Mouse (Mus musculus) midbrain, embryonic 11.5 days (tissue): ENCODE measurements around the gene Hoxb3. TPM values are rescaled to one million over a fixed set of nuclear protein-coding genes. Genes with fewer than 3 reads are reported as not detected.

ENCODE experiments used
- ATAC-seq: fragments of 200-750 bp; cut with Nextera tagmentation; 2 replicates; pipeline ENCODE4 v1.8.0; 2017; ENCODE audit warnings: moderate TSS enrichment, moderate library complexity; ENCODE audit not compliant: low FRiP score
- DNase-seq: peaks from one replicate; pipeline ENCODE4 v3.0.0; 2015; ENCODE audit warnings: low spot score; ENCODE audit errors: missing footprints
- H3K27ac ChIP-seq: fragments of 300-500 bp; sonication (generic); 2 replicates; pipeline ENCODE4 v1.5.1; 2014; ENCODE audit warnings: low read depth, low read length
- H3K27me3 ChIP-seq: fragments of 300-500 bp; sonication (generic); 2 replicates; pipeline ENCODE4 v1.6.1; 2014; ENCODE audit warnings: mild to moderate bottlenecking, low read length, moderate library complexity, mixed read lengths; ENCODE audit not compliant: control insufficient read depth, insufficient read depth
- H3K36me3 ChIP-seq: fragments of 300-500 bp; sonication (generic); 2 replicates; pipeline ENCODE4 v1.6.1; 2014; ENCODE audit warnings: mild to moderate bottlenecking, low read length, moderate library complexity, mixed read lengths; ENCODE audit not compliant: control insufficient read depth, insufficient read depth
- H3K4me1 ChIP-seq: fragments of 300-500 bp; sonication (generic); 2 replicates; pipeline ENCODE4 v1.6.1; 2014; ENCODE audit warnings: low read length; ENCODE audit not compliant: control insufficient read depth, insufficient read depth
- H3K4me2 ChIP-seq: fragments of 300-500 bp; sonication (generic); 2 replicates; pipeline ENCODE4 v1.6.1; 2014; ENCODE audit warnings: mild to moderate bottlenecking, moderate library complexity
- H3K4me3 ChIP-seq: fragments of 300-500 bp; sonication (generic); 2 replicates; pipeline ENCODE4 v1.5.1; 2014; ENCODE audit warnings: low read depth, low read length
- H3K9ac ChIP-seq: fragments of 300-500 bp; sonication (generic); 2 replicates; pipeline ENCODE4 v1.6.1; 2014; ENCODE audit warnings: low read length
- H3K9me3 ChIP-seq: fragments of 300-500 bp; sonication (generic); 2 replicates; pipeline ENCODE4 v1.6.1; 2016; ENCODE audit warnings: low read length; ENCODE audit not compliant: control insufficient read depth
- WGBS: fragments of 180-500 bp; shearing (Covaris S2); extraction: QIAGEN DNeasy Blood & Tissue Kit; methylation state at CpG from one replicate; pipeline ENCODE4 v1.1.7; 2014; 5-methylcytosine and 5-hydroxymethylcytosine counted together
- polyA plus RNA-seq: library from polyadenylated mRNA; unstranded; fragments of >200 nt; fragmentation: Nextera tagmentation; extraction: Ambion mirVana; gene quantifications from 2 replicates; pipeline ENCODE4 v1.2.1, GENCODE M21; 2014

Hoxb3 gene
- polyA plus RNA-seq, 1 experiment from 2014 or later, result not detected

DNA sequence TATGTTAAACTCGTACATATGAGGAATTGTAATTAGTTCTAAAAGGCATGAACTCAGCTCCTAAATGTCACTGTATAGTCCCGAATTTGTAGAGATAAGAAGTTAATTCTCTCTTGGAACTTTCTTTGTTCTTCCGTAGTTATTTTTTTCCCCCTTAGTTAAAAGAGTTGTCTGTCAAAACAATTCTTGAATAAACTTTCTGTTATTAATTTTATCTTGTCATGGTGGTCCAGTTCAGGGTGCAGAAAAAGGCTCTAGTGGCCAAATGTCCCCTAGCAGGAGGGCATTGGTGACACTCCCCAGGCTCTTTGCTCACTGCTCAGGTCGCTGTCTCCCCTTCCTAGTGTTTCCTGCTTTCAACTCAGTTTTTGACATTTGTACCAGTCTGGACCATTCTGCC is 24.6 kb downstream of the Hoxb3 start:
- no peak overlapping the region for H3K4me3 ChIP-seq
- no peaks in the 10 kb centered on the region for H3K9me3 ChIP-seq
- H3K4me2 ChIP-seq, result no peak overlapping the region
- no peak overlapping the region for H3K9ac ChIP-seq
- no peak overlapping the region for H3K27ac ChIP-seq
- H3K4me1 ChIP-seq, result no peaks in the 10 kb centered on the region
- peaks cover 97% of the 10 kb centered on the region for H3K27me3 ChIP-seq
- no peaks in the 10 kb centered on the region for H3K36me3 ChIP-seq
- ATAC-seq (no peak), DNase-seq (no peak)
- WGBS, result 4% methylated on average over 4 of the region's 4 CpGs

GRCm38 (mm10) chr11:96348141-96348928 is 25.2 kb downstream of the Hoxb3 start:
- no peaks in the 10 kb centered on the region for H3K4me1 ChIP-seq
- DNase-seq (peak; percentile 94), ATAC-seq (no peak)
- WGBS, result 4% methylated on average over 21 of the region's 21 CpGs
- H3K4me2 ChIP-seq, result no peak overlapping the region
- H3K4me3 ChIP-seq, result no peak overlapping the region
- H3K27me3 ChIP-seq, result peaks cover 97% of the 10 kb centered on the region
- H3K9me3 ChIP-seq, result no peaks in the 10 kb centered on the region
- no peak overlapping the region for H3K9ac ChIP-seq
- H3K36me3 ChIP-seq, result no peaks in the 10 kb centered on the region
- no peak overlapping the region for H3K27ac ChIP-seq

DNA sequence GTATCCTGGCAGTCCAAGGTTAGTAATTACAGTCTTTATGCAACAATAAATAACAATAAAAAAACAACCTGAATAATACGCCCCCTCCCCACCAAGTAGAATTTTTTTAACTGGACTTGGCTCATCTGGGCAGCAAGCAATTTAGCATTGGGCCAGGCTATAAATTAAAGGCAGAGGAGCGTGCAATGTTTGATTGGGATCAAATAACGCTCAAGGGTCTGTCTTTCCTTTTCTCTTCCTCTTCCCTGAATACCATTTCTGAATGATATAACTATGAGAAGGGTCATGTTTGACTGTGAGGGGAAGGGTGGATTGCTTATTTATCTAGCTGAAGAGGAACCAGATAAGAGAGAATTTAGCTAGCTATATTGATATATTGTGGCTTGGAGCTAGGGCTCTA is 25.9 kb downstream of the Hoxb3 start:
- ATAC-seq (no peak), DNase-seq (peak; percentile 86)
- H3K27me3 ChIP-seq, result peaks cover 95% of the 10 kb centered on the region
- H3K4me1 ChIP-seq, result no peaks in the 10 kb centered on the region
- H3K4me2 ChIP-seq, result no peak overlapping the region
- no peak overlapping the region for H3K9ac ChIP-seq
- H3K9me3 ChIP-seq, result no peaks in the 10 kb centered on the region
- no peak overlapping the region for H3K27ac ChIP-seq
- H3K4me3 ChIP-seq, result no peak overlapping the region
- no peaks in the 10 kb centered on the region for H3K36me3 ChIP-seq
- WGBS, result 3% methylated on average over 3 of the region's 3 CpGs

- H3K4me3 ChIP-seq, result no peak overlapping the region
- ATAC-seq, result no peak
- H3K9ac ChIP-seq, result no peak overlapping the region
- peak; percentile 93 for DNase-seq
- under 1% methylated on average over 14 of the region's 14 CpGs for WGBS
- H3K27ac ChIP-seq, result no peak overlapping the region
- H3K36me3 ChIP-seq, result no peaks in the 10 kb centered on the region
- H3K9me3 ChIP-seq, result no peaks in the 10 kb centered on the region
- peaks cover 95% of the 10 kb centered on the region for H3K27me3 ChIP-seq
- H3K4me2 ChIP-seq, result no peak overlapping the region
- no peaks in the 10 kb centered on the region for H3K4me1 ChIP-seq
These were observed 26.6 kb downstream of the Hoxb3 start for GRCm38 (mm10) chr11:96349491-96350340.

- no peaks in the 10 kb centered on the region for H3K36me3 ChIP-seq
- no peaks in the 10 kb centered on the region for H3K4me1 ChIP-seq
- no peak for ATAC-seq
- H3K9ac ChIP-seq, result no peak within 1 kb of the TSS
- no peak within 1 kb of the TSS for H3K4me2 ChIP-seq
- peaks cover 95% of the 10 kb centered on the region for H3K27me3 ChIP-seq
- H3K9me3 ChIP-seq, result no peaks in the 10 kb centered on the region
- H3K4me3 ChIP-seq, result no peak within 1 kb of the TSS
- H3K27ac ChIP-seq, result no peak within 1 kb of the TSS
- 0% methylated on average over 2 of the region's 2 CpGs for WGBS
- DNase-seq, result no peak
These were observed 27.2 kb downstream of the Hoxb3 start, which contains the start of gene Hoxb2 for GRCm38 (mm10) chr11:96350341-96350624. Hoxb2 (plus strand) TSS chr11:96350525.

GRCm38 (mm10) chr11:96350791-96351190 is 27.7 kb downstream of the Hoxb3 start:
- Histone ChIP-seq H3K9ac (no peak overlapping the region), H3K36me3 (no peaks in the 10 kb centered on the region), H3K27me3 (peaks cover 92% of the 10 kb centered on the region), H3K4me3 (no peak overlapping the region), H3K27ac (no peak overlapping the region), H3K9me3 (no peaks in the 10 kb centered on the region), H3K4me2 (no peak overlapping the region), H3K4me1 (no peaks in the 10 kb centered on the region)
- DNase-seq (peak; percentile 92), ATAC-seq (no peak)
- 3% methylated on average over 2 of the region's 2 CpGs for WGBS

DNA sequence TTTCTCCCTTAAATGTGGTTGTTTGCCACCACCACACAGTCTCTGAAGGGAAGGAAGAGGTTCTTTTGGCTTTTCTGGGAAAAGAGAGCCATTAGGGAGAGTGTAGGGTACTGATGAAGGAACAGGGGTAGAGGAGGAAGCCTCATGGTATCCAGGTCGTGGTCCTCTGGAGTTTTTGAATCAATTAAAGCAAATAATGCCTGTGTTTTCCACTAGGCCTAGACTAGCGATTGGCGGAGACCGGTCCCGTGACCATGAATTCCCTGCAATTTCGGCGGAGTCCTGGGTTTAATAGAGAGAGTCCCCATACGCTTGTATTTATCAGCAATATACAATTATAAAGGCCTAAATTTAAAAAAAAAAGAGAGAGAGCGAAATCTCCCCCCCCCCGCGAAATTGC is 28.2 kb downstream of the Hoxb3 start:
- WGBS, result 3% methylated on average over 11 of the region's 11 CpGs
- Histone ChIP-seq H3K9me3 (no peaks in the 10 kb centered on the region), H3K4me2 (no peak overlapping the region), H3K4me3 (no peak overlapping the region), H3K4me1 (no peaks in the 10 kb centered on the region), H3K27ac (no peak overlapping the region), H3K36me3 (no peaks in the 10 kb centered on the region), H3K9ac (no peak overlapping the region), H3K27me3 (peaks cover 92% of the 10 kb centered on the region)
- DNase-seq (peak; percentile 93), ATAC-seq (no peak)

- WGBS, result under 1% methylated on average over 22 of the region's 22 CpGs
- Histone ChIP-seq H3K4me1 (no peaks in the 10 kb centered on the region), H3K4me2 (no peak overlapping the region), H3K36me3 (no peaks in the 10 kb centered on the region), H3K9me3 (no peaks in the 10 kb centered on the region), H3K27me3 (peaks cover 92% of the 10 kb centered on the region), H3K9ac (no peak overlapping the region), H3K27ac (no peak overlapping the region), H3K4me3 (no peak overlapping the region)
- DNase-seq (peak; percentile 92), ATAC-seq (no peak)
These were observed 28.7 kb downstream of the Hoxb3 start for GRCm38 (mm10) chr11:96351831-96352230.
